Mouse (Mus musculus) left cerebral cortex, postnatal 14 days (tissue): ENCODE data around the gene Zfp322a. TPM values are rescaled to one million over a fixed set of nuclear protein-coding genes. Genes with fewer than 3 reads are reported as not detected.
A peak's percentile ranks its signal among the peaks of the same experiment; 100 is the strongest.
"Not testable (repeated sequence)": the region's sequence is repeated elsewhere in the genome, so short reads cannot be mapped to it uniquely, and the experiment has no call there.

Source experiments
- DNase-seq, 2 experiments: peaks; one replicate each; pipeline ENCODE4 v3.0.0; 2021 to 2022; ENCODE audit warnings: low spot score in 2 of 2, mixed read lengths in 1 of 2
- intact Hi-C: fragments of 180-260 bp; cut with DNase I; formaldehyde crosslinking; loops from one replicate; pipeline ENCODE4 v1.15.1; 2025
- total RNA-seq, 2 experiments: library from RNA; stranded (reverse); gene quantifications; 2 replicates each; pipeline ENCODE4 v1.2.3; 2021

The Zfp322a gene
- total RNA-seq, 2 experiments from 2014 or later: 39.5 TPM

DNA sequence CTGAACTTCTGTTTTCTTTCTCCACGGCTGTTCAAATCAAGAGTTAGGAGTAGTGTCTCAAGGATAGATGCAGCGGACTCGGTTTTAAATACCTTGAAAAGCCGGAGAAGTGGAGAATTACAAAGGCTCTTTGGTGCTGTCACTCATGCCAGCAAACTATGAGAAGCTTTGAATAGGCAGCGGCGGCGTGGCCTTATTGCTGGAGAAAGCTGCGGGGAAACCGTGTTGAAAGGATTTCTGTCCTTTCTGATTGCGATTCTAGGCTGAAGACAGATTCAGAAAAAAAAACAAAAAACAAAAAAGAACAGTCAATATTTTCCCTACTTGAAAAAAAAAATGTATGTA, 385 bp upstream of the Zfp322a start:
- DNase-seq: no peak
- intact Hi-C loops: no loop called here

- DNase-seq: no peak
- intact Hi-C loops: no loop called here
These were observed 7.5 kb downstream of the Zfp322a start for GRCm38 (mm10) chr13:23361536-23361935.

DNA sequence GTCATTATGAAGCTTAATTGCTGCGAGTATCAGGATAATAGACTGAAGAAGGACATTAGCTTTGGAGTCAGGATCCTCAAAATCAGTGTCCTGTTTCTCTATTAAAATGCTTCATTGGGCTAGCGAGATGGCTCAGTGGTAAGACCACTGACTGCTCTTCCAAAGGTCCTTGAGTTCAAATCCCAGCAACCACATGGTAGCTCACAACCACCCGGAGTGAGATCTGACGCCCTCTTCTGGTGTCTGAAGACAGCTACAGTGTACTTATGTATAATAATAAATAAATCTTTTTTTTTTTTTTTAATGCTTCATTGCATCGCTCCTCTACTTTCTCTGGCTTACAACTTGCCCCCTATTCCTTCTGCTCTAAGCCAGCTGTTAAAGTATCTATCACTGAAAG, 14.5 kb downstream of the Zfp322a start:
- DNase-seq, intact Hi-C loops: not testable (repeated sequence)

DNA sequence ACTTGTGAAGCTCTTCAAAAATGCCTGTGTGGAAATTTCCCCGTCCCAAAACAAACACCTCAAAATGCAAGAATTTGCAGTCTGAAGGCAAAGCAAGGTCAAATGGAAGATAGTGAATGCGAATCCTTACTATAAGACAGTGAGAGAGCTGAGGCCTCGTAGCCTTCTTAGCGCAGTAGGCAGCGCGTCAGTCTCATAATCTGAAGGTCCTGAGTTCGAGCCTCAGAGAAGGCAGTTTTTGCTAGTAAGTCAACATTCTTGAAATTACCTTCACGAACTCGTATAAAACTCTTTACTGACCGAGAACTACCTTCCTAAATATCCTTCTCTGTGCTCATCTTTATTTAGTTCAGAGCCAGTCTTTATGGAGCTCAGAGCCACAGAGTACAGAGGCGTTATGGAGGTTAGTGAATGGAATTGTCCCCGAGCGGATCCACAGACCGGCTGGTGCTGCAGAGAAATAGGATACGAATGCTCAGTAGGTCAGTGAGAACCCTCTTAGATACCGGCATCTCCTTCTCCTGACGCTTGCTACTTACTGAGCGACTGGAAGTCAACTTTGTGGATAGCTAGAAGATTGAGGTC, 51.6 kb downstream of the Zfp322a start:
- intact Hi-C loops: no loop called here
- peak in 1 of 2 experiments; percentile 65 for DNase-seq

DNA sequence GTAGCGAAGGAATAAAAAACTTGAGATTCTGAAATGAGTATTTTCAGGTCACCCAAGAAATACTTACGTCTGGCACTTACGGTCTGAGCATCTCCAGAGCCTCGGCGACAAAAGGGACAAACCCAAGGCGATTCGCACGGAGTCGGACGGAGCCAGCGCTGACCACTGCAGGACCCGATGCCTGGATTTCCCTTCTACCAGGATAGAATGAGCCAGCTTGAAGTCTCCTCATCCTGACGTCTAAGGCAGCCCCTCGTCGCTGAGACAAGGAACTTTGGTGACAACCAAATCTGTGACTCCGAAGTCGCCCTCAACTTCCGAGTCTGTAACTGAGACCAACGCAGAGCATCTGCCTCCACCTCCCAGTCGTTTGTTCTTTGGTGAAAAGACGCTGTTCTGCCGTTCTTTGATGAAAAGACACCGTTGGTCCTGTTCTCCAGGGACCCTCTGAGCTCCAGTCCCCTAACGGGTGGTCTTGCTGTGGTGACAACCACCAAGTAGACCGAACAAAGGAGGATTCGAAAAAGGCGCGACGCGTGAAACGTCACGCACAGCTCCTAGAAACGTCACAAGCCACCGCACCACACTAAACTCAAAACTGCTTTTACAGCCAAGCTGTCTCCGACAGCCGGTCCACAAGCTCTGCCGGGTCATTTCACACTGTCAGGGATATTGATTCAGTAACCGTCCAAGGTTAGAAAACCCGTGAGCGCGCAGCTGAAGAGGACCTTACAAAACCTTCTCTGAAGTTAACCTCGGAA, 55.9 kb downstream of the Zfp322a start:
- no peak for DNase-seq

DNA sequence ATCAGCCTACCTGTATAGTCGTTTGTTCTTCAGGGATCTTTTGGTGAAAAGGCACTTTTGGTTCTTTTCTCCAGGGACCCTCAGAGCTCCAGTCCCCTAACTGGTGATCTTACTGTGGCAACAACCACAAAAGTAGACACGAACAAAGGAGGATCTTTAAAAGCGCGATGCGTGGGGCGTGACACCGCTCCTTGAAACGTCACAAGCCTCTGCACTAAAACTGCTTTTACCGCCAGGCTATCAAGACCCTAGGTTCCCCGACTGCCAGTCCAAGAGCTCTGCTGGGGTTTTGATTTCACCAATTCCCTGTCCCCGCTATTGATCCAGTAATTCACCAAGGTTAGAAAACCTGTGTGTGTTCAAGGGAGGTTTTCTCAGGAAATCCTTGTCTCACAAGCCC, 59.0 kb downstream of the Zfp322a start:
- intact Hi-C loops: no loop called here
- no peak for DNase-seq

More for the DNA sequence above, 55.9 kb downstream of the Zfp322a start:
- intact Hi-C loops: no loop called here

DNA sequence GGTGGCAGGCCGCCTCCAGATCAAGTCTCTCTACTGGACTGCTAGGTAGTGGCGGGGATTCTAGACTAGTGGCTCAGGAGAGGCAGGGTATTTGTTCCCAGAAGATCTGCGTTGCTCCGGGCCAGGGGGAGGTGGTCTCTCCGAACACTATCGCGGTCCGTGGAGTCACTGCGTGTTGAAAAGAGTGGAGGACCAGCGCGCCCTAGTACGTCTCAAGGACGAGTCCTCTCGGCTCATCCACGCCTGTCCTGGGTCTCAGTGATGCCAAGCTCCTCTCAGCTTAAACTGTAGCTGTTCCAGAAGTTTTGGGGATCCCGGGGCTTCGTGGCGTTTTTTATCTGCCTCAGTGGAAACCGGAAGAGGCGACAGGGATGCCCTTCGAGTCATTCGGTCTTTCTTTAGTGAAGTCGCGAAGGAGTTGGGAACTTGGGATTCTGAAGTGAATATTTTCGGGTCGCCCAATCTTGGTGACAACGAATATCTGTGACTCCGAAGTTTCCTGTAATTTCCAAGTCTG, 59.5 kb downstream of the Zfp322a start:
- intact Hi-C loops: loop anchor here (5.0 kb wide), 1 partner anchor 208 kb away; no protein-coding TSS in a partner anchor
- no peak for DNase-seq

DNA sequence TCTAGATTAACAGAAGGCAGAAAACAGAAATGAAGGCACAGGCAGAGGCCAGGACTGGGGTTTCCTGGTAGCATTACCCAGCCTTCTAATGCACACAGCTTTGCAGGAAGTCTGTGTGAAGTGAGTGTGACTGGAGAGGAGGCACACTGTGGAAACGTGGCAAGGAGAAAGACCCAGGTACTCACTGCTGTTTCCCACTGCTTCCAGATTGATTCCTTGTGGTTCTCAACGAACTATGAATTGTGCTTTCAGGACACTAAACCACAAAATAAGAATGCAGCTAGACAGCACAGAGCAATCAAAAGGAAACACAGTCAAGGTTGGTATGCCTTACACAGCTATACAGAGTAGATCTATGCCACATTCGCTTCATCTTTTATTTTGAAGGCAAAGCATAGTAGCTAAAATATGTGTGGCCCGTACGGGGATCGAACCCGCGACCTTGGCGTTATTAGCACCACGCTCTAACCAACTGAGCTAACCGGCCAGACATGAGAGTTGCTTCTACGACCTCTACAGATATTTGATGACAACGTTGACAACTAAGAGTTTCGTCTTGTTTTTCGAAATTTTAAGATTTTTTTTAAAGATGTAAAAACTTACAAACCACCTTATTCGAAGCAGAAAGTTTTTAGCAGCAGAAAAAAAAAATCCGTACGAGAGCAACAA, 60.2 kb downstream of the Zfp322a start:
- peak in 1 of 2 experiments; percentile 66 for DNase-seq
- intact Hi-C loops: loop anchor here (5.0 kb wide), 1 partner anchor 209 kb away; no protein-coding TSS in a partner anchor

GRCm38 (mm10) chr13:23307069-23307814, 61.8 kb downstream of the Zfp322a start:
- peak; percentile 26 to 71 for DNase-seq
- intact Hi-C loops: loop anchor here (5.0 kb wide), 1 partner anchor 210 kb away; no protein-coding TSS in a partner anchor

GRCm38 (mm10) chr13:23306707-23307068, 62.3 kb downstream of the Zfp322a start:
- intact Hi-C loops: loop anchor here (5.0 kb wide), 1 partner anchor 211 kb away; no protein-coding TSS in a partner anchor
- no peak for DNase-seq

Other genes with a start within 250 kb of the Zfp322a start
- gene Vmn1r218, start 236.1 kb downstream of the Zfp322a start, total RNA-seq: not detected
- gene Vmn1r219, start 209.9 kb downstream of the Zfp322a start, total RNA-seq: not detected
- gene Vmn1r220, start 181.2 kb downstream of the Zfp322a start, total RNA-seq: not detected
- not detected for gene Vmn1r221, start 155.1 kb downstream of the Zfp322a start, total RNA-seq
- gene Vmn1r222, start 133.3 kb downstream of the Zfp322a start, total RNA-seq: not detected
- not detected for gene Vmn1r223, start 122.1 kb downstream of the Zfp322a start, total RNA-seq
- 1 to 10 TPM; 6.9 to 7.1 TPM for gene Abt1, start 54.7 kb upstream of the Zfp322a start, total RNA-seq
- not detected for gene Btn1a1, start 96.7 kb upstream of the Zfp322a start, total RNA-seq
- 1 to 10 TPM in 1 of 2 experiments, under 1 TPM in 1; 0.82 to 1.3 TPM for gene Btn2a2, start 119.6 kb upstream of the Zfp322a start, total RNA-seq
- gene Hist1h4h, start 161.8 kb upstream of the Zfp322a start, total RNA-seq: 100 to 1,000 TPM; 264 to 291 TPM
- gene Hist1h2af, start 164.7 kb upstream of the Zfp322a start, total RNA-seq: 10 to 100 TPM in 1 of 2 experiments, 1 to 10 TPM in 1; 4.3 to 21.5 TPM
- gene Hist1h3g, start 166.2 kb upstream of the Zfp322a start, total RNA-seq: 1 to 10 TPM; 5.8 to 6.2 TPM
- under 1 TPM; 0.91 to 0.92 TPM for gene Hist1h2bh, start 174.2 kb upstream of the Zfp322a start, total RNA-seq
- gene Hist1h3f, start 174.8 kb upstream of the Zfp322a start, total RNA-seq: 10 to 100 TPM; 18.7 to 21.0 TPM
- gene Hist1h4f, start 182.4 kb upstream of the Zfp322a start, total RNA-seq: 100 to 1,000 TPM; 150 to 165 TPM
- gene Hist1h1d, start 184.1 kb upstream of the Zfp322a start, total RNA-seq: 1 to 10 TPM; 3.1 to 4.2 TPM
- gene Hist1h3e, start 193.2 kb upstream of the Zfp322a start, total RNA-seq: 10 to 100 TPM; 49.1 to 57.1 TPM
- gene Hist1h2ae, start 202.0 kb upstream of the Zfp322a start, total RNA-seq: 10 to 100 TPM in 1 of 2 experiments, 1 to 10 TPM in 1; 8.2 to 10.1 TPM
- 10 to 100 TPM; 79.2 to 92.9 TPM for gene Hist1h2bg, start 202.2 kb upstream of the Zfp322a start, total RNA-seq
- 10 to 100 TPM; 24.6 to 36.3 TPM for gene Hist1h2bf, start 205.0 kb upstream of the Zfp322a start, total RNA-seq
- 1 to 10 TPM; 3.0 to 5.1 TPM for gene Hist1h2ad, start 205.2 kb upstream of the Zfp322a start, total RNA-seq
- gene Hist1h3d, start 206.6 kb upstream of the Zfp322a start, total RNA-seq: 1 to 10 TPM; 9.4 to 9.9 TPM
- gene Hist1h4d, start 212.4 kb upstream of the Zfp322a start, total RNA-seq: 100 to 1,000 TPM; 132 to 148 TPM